Mouse (Mus musculus) frontal cortex, postnatal 14 days (tissue): Measurements from ENCODE around the gene Ceacam2.
"Not testable (repeated sequence)": the region's sequence is repeated elsewhere in the genome, so short reads cannot be mapped to it uniquely, and the experiment has no call there.

Experiments used
- DNase-seq, 2 experiments: peaks; one replicate each; pipeline ENCODE4 v3.0.0; 2022; ENCODE audit warnings: low spot score in 2 of 2

Gene Ceacam2

DNA sequence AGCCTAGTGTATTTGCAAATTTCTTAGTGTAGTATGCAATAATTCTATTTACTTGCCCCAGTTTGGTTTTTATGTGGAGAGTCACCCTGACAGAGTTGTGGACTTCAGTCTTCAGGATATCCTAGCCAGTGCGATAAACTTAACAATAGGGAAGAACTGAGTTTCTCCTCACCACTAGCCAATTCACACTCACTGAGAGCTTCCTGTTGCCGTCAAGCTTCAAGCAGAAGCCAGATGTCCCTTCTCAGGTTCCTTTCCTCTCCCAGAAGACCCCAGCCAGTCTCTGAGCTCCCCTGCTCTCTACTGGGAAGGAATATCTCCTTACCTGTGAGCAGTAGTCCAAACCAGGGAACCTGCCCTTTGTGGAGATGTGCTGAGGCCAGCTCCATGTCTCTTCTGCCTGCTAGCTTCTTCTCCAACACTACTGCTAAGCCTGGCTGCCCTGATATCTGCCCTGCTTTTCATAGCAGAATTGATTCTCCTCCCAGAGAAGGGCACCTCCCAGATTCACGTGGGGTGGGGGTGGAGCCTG lies at the start of gene Ceacam2:
TSS of gene Ceacam2 (minus strand) at position 482 of the 532 bp plus-strand sequence.
- not testable (repeated sequence) for DNase-seq

DNA sequence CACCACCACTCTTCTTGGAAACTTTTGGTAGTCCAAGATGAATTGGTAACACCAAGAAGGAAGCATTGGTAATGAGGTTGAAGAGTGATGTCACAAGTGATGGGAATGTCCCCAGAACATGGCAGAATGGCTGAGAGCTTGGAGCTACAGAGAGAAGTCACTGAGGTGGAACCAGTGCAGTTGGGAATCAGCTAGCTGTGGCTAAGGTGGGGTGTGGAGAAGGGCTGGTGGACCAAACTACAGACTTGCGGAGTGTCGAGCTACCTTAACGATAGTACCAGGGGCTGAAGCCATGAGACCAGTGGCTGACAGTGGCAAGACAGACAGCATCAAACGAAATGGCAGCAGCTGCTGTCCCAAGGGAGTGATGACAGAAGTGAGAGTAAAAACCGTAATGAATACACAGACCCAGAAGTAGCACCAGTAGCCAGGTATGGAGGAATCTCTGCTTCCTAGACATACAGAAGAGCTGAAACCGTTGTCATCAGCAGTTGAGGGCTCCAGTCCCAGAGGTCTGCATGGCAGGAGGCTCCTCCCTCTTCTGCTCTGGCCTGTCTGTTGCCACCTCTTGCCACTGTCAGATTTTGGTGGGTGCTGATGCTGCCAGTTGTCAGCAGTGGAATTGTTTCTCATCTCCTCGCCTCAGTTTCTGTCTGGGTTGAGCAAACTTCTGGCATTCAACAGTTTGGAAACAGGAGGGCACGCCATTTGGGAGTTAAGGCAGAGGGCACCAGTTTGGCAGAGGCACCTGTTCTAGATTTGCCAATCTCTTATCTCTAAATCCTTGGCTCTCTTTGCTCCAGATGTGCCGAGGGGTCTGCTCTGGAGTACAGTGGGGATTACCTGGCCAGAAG lies 45.9 kb upstream of the Ceacam2 start:
- no peak for DNase-seq

DNA sequence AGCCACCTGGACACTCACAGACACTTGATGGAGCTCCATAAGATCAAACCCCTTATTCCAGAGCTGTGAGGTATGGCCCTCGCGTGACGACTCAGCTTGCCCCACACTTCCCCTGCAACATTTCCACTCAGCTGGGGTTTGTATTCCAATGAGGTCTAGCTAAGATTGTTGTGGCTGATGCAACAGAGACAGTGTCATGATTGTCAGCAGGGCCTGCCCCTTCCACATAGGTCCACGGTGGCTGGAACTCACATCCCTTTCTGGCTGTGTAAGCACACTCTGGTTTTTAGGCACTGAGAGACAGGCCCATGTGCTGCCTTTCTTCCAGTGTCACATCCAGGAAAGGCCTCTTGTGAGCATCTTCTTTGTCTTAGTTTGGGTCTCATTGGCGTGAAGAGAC lies 45.0 kb upstream of the Ceacam2 start:
- DNase-seq = no peak

DNA sequence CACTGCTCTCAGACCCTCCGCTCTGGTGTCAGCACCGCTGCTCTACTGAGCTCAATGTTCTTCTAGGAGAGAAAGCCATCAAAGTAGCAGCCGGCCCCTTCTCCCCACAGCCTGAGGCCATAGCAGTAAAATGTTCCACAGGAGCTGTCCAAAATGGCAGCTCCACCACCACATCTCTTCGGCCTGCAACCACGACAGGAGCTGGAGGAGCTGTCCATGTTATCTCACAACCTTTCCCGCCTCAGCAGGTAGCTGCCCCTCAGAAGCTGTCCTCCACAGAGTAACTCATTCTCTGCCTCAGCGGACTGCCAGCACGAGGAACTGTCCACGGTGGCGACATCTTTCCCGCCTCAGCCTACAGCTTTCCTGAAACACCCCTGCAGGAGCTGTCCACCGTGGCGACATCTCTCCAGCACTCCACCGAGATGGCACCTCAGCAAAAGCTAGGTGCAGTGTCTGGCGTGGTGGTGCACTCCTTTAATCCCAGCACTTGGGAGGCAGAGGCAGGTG lies 42.7 kb upstream of the Ceacam2 start:
- DNase-seq = no peak

DNA sequence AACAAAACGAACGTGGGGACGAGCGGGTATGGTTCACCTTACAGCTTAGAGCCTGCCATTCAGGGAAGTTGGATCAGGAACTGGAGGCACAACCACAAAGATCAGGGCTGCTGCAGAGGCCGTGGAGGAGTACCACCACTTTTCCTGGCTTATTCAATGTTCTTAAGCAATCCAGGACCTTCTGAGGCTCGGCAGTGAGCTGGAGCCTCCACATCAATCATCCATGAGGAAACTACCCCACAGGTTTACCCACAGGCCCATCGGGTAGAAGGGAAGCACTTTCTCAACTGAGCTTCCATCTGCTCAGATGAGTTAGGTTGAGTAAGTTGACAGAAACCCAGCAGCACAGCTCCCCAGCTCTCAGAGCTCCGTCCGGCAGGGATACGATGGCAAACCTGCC lies 39.8 kb upstream of the Ceacam2 start:
- DNase-seq = no peak

DNA sequence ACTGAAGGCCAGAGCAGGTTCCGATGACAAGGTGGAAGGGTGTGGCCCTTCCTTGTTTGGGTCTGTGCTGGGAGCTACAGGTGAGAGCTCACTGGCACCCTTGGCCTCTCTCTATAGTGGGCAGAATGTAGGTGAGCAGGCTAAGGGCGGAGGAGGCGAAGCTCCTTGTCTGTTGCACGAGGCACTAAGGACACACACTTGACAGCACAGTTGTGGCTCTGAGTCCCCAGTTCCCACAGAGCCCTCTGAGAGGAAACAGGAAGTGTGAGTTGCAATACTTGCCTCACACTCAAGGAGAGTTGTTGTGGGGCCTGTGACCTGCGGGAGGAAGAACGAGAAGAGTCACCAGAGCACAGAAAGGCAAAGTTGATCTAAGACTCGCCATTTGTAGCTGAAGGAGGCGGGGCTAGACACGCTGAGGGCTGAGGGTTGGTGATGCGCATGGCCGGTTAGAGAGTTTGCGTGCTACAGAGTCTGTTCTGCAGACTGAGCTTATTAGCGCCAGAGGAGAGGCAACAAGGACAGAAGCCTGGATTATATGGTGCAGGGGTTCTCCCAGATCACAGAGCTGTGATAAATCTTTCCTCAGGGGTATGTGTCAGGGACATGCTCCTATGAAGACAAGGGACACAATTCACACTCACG lies 37.3 kb upstream of the Ceacam2 start:
- not testable (repeated sequence) for DNase-seq

DNA sequence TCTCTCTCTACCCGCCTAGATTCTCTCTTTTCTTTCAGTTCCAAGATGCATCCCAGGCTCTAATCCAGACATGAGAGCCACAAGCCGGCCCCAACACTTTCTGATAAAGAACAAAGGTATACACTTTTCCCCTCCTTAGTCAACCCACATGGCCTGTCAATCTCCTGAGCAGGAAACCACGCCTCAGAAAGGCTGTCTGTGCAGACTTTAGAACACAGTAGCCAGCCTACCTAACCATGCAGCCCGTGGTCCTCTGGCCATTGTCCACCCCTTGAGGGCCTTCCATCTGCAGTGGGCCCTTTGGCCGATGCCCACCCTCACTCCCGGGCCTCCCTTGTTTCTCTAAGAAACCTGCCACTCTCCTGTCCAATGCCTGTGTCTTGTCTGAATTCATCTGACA lies 36.7 kb upstream of the Ceacam2 start:
- not testable (repeated sequence) for DNase-seq

DNA sequence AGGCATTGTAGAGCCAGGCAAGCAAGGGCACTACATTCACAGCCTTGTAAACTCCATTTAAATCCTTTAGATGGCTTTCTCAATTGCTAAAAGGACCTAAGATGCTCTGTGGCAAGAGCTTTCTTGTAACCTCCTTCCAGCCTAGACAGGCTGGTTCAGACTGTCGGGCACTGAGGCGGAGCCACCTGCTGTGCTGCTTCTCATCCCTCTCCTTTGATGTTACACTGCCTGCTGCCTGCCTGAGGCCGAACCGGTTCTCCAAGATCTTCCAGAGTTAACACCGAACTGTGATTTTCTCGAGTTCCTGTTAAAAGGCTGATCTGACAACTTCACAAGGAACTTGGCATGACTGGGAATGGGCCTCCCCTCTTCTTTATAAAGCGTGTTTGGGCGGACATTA lies 36.2 kb upstream of the Ceacam2 start:
- DNase-seq = no peak

DNA sequence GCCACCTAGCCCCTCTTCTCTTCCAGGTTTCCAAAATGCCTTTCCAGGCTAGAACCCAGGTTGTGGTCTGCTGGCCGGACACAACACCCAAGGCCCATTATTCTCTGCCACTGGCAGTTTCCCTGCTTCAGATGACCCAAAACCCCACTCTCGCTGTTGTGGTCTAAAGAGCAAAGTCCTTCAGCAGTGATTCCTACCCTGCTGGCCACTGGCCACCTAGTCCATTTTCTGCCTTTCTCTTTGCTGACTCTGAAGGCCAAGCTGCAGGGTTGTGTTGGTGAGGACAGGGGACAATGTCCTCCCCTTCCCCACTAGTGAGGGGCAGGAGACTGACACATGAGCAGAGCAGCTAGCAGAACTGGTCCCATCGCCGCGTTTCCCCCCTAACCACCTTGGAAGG lies 35.4 kb upstream of the Ceacam2 start:
- DNase-seq = no peak

DNA sequence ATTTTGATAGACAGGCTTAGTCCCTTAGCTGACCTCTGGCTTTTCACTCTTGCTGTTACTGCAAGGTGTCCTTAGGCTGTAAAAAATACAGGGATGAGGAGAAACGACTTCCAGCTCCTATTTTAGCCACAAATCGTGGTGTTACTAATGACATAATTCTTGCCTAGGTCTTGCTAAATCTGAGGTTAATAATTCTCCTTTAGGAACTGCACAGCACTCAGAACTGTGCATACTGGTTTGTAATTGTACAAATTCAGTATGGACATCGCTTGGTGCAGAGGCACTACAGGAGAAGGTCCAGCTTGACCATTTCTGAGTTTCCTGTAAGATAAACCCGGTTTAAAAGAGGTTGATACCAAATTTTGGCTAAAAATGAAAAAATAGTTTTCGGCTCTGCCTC lies 34.1 kb upstream of the Ceacam2 start:
- DNase-seq = not testable (repeated sequence)

DNA sequence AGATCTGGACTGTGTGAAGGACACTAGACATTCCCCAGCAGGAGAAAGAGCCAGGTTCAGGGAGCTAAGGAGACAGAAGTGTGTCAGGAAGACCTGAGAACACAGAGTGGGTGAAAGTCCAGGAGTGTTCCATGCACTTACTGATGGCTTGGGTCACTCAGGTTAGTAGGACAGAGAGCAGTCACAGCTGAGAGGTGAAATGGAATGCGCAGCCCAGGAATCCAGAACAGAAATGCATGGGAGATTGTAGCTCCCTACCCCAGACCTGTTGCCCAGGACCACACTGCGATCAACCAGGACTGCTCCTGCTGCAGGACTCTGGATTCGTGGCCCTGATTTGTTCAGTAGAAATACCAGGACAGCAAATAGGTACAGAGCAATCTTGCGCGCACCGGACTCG lies 29.1 kb upstream of the Ceacam2 start:
- DNase-seq = no peak

DNA sequence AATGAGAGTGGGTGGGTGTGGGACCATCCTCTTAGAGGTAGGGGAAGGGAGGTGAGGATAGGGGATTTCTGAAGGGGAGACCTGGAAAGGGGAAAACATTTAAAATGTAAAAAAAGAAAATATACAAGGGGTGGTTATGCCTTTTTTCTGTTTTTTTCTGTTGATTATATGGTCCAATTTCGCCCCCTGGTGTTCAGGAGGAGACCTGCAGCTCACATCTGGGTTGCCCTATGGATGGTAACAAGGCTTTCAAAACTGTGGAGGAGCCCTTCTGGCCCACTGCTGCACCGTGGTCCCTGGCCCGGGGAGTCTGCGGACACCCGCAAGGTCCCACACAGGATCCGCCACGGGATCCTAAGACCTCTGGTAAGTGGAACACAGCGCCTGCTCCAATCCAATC lies 1.8 kb upstream of the Ceacam2 start:
- DNase-seq = not testable (repeated sequence)

DNA sequence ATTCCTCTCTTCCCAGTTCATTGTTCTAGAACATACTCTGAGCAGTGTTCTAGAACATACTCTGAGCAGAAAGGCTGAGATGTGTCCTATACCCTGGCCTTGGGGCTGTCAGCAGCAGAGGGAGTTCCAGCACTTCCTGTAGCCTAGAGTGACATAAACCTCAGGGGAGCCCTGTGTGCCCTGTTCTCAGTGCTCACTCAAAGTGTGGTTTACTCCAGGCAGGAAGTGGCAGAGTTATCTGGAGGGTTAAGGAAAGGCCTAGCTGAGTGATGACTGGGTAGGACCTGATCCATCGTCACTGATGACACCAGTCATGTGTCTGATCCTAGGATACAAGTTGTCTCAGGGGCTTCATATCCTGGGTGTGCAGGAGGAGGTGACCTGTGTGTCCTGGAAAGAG lies 297 bp upstream of the Ceacam2 start:
- not testable (repeated sequence) for DNase-seq

DNA sequence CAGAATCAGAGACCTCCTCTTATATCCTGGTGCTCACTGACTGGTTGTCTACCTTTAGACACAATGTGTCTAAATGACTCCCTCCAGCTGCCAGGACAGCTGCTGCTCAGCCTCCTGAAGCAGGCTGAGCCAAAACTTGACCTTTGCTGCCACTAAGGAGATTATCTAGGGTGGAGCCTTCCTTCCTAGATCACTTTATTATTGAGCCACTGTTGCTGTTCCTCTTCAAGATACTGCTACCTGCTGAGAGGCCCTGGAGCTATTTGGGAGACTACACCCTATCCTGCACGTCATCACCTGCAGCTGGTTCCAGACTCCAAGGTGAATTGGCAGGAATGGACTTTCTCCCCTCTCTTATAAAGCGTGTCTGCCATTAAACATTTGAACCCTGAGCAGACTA lies 8.8 kb downstream of the Ceacam2 start:
- no peak for DNase-seq

DNA sequence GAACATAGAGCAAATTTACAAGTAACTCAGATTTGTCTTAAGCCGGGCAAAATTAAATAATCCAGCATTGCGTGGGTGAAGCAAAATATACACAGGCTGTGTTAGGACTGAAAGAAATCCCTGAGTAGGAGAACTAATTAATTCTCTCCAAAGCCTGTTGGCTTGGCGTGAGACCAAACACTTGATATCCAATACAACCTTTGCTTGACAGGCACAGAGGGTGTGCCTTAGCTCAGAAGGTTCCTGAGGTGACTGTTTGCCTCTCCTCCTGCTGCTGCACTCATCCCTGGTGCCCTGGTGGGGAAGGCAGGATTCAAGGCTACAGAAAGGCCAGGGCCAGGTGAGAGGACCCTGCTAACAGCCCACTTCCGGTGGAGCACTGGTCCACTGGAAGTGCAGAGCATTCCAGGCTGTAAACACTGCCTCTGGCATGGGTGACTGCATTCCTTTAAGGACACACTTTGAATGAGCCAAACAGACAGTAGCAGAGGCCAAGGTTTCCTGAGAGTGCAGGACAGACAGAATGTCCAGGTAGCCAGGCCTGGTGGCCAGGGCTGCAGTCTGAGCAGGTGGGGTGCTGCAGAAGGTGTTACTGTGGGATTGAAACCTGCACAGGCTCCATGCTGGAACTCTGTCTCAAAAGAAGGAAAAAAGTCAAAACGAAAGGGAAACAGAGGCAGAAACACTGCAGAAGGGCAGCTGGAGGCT lies 23.4 kb downstream of the Ceacam2 start:
- not testable (repeated sequence) for DNase-seq

DNA sequence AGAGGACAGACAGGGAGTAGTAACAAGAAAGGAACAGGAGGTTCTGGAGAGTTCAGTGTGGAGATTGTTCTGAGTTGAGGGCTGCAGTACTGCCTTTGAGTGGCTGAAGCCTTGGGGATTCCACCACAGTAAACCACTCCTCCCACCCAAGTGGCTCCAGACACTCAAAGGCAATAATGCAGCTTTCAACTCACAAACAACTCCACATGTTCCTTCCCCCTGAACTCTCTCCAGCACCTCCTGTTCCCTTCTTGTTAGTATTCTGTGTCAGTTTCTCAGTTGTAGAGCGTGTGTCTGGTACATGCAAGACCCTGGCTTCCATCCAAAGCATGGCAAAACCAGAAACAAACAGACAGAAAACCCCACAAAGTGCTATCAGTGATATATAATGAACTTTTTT lies 24.0 kb downstream of the Ceacam2 start:
- not testable (repeated sequence) for DNase-seq

DNA sequence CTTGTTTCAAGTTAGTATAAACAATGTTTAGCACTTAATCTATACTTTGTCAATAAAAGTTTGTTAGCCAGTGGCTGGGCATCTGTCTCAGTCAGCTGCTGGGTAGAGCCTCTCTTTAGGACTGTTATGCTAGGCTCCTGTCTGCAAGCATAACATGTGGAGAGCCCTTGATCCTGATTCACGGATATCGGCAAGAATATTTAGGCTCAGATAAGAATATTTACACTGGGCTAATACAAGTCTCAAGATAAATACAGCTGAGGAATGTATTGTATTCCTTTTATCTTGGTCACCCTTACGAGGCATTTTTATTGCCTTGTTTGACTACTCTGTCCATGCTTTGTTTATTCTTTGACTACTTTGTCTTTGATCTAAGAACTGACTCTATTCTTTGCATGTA lies 29.7 kb downstream of the Ceacam2 start:
- DNase-seq = no peak

DNA sequence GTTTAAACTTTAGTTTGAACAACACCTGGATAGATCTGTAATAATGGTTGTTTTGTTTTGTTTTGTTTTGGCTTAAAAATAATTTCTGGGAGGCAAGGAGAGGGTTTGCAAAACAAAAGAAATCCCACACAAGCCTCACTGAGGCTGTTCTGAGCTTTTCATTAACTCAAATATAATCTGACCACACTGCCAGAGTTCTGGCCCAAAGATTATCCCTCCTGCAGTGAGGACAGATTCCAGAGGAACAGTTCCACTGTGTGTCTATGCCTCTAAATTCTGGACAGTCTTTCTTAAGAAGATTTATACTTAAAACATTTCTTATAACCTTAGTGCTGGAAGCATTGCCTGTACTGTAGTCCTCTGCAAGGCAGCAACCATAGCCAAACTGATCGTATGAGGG lies 45.0 kb downstream of the Ceacam2 start:
- no peak for DNase-seq

DNA sequence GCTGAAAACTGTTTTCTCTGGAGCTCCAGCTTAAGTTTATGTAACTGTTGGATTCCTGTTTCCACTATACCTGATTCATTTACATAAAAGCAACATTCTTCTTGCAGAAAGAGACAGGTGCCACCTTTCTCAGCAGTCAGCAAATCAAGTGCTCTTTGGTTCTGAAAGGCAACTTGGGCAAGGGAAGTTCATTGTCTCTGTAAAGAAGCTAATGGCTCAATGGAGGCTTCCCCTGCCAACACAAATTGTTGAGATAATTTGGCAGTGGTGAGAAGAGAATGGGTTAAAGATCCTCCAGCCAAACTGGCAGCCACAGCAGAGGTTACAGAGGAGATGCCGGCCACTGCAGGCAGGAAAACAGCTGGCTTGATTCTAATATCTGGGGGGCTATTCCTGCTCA lies 49.0 kb downstream of the Ceacam2 start:
- DNase-seq = not testable (repeated sequence)

DNA sequence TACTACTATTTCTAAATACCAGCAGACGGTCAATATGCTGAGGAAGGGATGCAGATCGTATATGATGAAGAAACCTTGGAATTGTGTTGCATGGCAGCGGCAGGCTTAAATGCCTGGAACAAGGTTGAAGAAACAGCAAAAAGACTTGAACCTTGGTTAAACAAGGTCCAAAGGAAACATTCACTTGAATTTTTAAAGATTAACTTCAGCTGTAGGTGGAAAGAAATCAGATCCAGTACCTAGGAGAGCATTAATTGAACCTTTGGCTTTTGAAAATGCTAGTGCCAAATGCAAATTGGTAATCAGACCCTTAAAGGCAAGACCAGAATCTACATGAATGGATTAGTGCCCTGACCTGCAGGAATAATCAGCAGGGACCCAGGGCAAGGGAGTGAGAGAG lies 50.3 kb downstream of the Ceacam2 start:
- DNase-seq = not testable (repeated sequence)

DNA sequence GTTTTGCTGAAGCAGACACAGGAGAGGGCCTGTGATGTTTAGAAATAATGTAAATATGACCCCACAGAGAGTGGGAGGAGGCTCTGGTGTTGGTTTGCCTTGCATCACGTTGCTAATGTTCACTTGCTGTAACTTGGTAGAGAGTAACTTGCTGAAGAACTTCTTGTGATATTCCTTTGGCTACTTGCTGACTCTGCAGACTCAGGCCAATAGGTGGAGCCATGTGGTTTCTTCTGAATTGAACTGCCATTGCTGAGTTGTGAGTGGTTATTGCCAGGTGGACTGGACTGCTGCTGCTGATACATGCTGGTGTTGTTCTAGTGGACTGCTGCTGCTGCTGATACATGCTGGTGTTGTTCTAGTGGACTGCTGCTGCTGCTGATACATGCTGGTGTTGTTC lies 53.5 kb downstream of the Ceacam2 start:
- peak in 1 of 2 experiments; percentile 28 for DNase-seq

DNA sequence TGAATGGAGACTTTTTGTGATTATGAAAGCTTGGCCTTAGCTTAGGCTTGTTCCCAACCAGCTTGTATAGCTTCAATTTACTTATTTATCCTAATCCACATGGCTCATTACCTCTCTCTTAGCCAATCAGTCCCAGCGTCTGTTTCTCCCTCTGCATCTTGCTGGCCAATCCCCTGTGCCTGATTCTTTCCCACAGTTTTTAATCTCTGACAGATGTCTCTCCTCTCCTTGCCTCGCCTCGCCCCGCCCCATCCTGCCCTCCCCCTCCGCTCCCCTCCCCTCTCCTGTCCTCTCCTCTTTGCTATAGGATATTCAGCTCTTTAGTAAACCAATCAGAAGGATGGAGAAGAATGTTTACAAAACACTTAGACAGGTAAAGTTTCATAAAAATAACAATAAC lies 54.6 kb downstream of the Ceacam2 start:
- no peak for DNase-seq
